Mouse (Mus musculus): ENCODE data around the gene Cacna2d3. TPM values are rescaled to one million over a fixed set of nuclear protein-coding genes. Genes with fewer than 3 reads are reported as not detected.

Gene Cacna2d3
- polyA plus RNA-seq, 1 experiment from 2014 or later: 42.0 TPM

DNA sequence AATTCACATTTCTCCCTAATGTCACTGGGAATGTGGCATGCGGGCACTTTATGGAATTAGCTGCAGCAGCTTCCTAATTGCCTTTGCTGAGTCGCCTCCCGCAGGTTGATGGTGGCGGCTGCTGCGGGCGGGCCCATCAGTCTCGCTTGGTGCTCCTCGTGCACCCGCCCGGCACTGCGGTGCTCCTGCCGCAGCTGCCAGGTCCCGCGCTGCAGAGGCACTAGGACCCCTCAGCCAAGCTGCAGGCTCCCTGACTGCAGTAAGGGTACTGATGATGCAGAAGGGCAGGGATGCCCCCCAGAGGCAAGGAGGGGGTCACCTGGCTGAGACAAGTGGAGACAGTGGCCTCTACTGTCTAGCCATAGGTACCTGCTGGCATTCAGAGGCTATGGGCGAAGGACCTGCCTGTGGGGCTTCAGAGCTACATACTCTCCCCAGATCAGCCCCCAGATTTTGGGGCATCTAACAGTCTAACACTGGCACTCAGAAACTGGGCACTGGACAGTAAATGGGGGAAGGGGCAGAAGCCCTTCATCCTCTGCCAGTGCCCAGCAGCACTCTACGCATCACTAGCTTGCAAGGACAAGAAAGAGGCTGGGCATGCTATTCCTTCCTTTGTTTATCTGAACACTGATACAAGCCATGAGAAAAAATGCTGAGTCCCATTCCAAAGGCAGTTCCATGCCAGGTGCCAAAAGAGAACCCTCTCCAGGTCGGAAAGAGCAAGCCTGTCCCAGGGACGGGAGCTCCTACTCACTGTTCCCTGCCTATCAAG is 13.9 kb downstream of the Cacna2d3 start:
- peak overlapping the region; percentile 40 for H3K4me2 ChIP-seq
- 46% methylated on average over 18 of the region's 18 CpGs for WGBS

DNA sequence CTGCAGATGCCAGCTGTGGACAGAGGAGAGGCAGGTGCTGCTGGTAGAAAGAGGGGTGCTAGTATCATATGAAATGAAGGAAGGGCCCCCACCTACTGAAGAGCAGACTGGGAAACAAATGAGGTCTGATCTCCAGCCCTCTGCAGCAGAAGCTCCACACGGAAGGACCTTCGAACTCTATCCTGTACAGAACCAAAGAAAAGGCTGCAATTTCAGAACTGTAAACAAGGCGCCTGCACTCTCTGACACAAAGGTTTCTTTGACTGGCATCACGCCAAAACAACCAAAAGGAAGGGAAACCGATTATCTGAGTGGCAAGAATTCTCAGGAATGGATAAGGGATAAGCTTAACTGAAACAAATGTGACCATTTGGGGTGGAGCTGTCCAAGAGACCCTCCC is 18.9 kb downstream of the Cacna2d3 start:
- H3K27me3 ChIP-seq: no peaks in the 10 kb centered on the region
- 0 out of 2 replicates have a peak overlapping the region, but pooled peaks have one; percentile 1 for H3K27ac ChIP-seq
- no peak for ATAC-seq (ENCODE audit: low FRiP score)
- H3K4me1 ChIP-seq (replicated peaks): peaks cover 24% of the 10 kb centered on the region
- WGBS: 70% methylated on average over 5 of the region's 5 CpGs
- no peaks in the 10 kb centered on the region for H3K9me3 ChIP-seq
- H3K4me2 ChIP-seq: no peak overlapping the region
- H3K4me3 ChIP-seq: no peak overlapping the region
- no peaks in the 10 kb centered on the region for H3K36me3 ChIP-seq
- no peak overlapping the region for H3K9ac ChIP-seq

More for the DNA sequence above, 13.9 kb downstream of the Cacna2d3 start:
- no peaks in the 10 kb centered on the region for H3K9me3 ChIP-seq
- H3K4me3 ChIP-seq: no peak overlapping the region
- H3K27ac ChIP-seq: peak overlapping the region; percentile 46
- no peaks in the 10 kb centered on the region for H3K36me3 ChIP-seq
- H3K27me3 ChIP-seq: no peaks in the 10 kb centered on the region
- H3K4me1 ChIP-seq (replicated peaks): peaks cover 26% of the 10 kb centered on the region
- peak; percentile 68; the same call in 1 of the 2 replicates for ATAC-seq (ENCODE audit: low FRiP score)
- peak overlapping the region; percentile 9; the same call in 1 of the 2 replicates for H3K9ac ChIP-seq

DNA sequence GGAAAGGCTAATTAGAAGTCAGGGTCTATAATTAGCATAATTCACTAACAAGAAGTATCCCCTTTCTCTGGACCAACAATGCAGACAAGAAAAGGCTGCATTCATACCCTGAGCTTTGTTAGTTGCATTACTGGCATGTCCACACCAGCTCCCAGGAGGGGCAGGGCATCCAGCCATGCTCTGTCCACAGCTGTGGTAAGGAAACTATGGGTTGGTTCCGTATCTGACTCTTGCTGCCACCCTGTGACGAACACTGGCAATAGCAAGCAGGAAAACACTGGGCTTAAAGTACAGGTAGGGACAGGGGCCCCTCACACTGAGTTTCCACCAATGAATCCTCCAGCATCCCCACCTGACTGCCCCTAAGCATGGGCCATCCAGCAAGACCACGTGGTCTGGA is 25.5 kb downstream of the Cacna2d3 start:
- Histone ChIP-seq H3K4me2 (no peak overlapping the region), H3K4me3 (no peak overlapping the region), H3K4me1 (replicated peaks) (peaks cover 13% of the 10 kb centered on the region), H3K36me3 (no peaks in the 10 kb centered on the region), H3K27me3 (no peaks in the 10 kb centered on the region), H3K9ac (no peak overlapping the region), H3K27ac (no peak overlapping the region), H3K9me3 (no peaks in the 10 kb centered on the region)
- WGBS: 7% methylated on average over 3 of the region's 3 CpGs
- peak; percentile 68 for ATAC-seq (ENCODE audit: low FRiP score)

DNA sequence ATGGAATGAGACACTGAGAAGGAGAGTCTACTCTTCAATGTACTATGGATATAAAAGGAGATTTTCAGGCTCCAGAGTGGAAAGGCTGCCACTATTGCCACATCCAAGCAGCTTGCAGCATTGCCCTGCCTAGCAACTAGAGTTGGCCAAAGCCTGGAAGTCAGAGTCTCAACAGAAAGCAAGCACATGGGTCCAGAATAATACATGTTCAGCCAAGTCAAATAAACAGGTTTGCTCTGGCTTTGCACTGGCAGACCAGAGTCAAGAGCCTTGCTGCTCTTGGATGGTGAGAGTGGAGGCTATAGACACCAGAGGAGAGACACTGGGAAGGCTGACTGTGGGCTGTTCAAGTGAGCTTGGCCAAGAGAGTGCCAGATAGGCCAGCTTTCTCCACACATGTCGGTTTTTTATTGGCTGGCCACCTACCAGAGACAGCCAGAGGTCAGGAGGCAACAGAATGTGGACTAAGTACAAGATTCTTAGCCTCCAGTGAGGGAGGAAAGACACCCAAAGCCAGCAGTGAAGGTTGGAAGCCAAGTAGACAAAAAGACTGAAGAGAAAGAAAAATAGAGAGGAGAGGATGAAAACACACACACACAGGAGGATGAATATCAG is 49.1 kb downstream of the Cacna2d3 start:
- no peaks in the 10 kb centered on the region for H3K36me3 ChIP-seq
- no peak overlapping the region for H3K27ac ChIP-seq
- ATAC-seq (ENCODE audit: low FRiP score): no peak
- H3K4me3 ChIP-seq: no peak overlapping the region
- no peak overlapping the region for H3K9ac ChIP-seq
- H3K9me3 ChIP-seq: no peaks in the 10 kb centered on the region
- peaks cover 17% of the 10 kb centered on the region for H3K4me1 ChIP-seq (replicated peaks)
- 44% methylated on average over 1 of the region's 1 CpGs for WGBS
- H3K4me2 ChIP-seq: no peak overlapping the region
- H3K27me3 ChIP-seq: peaks cover 10% of the 10 kb centered on the region

DNA sequence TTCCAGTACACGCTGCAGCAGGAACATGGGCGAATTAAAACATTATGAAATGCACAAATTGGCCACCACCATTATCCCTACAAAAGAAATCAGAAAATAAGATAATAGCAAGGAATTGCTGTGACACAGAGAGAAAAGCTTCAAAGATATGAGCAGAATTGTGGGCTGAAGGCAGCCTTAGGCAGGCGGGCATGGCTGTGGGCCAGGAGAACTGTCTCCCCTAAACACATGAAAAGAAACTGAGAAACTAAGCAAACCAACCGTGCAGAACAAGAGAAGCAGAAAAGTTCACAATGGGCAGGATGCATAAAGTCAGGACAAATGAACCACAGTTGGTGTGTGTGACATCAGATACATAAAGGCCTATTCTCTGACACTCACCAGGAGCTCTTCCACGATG is 51.8 kb downstream of the Cacna2d3 start:
- H3K27me3 ChIP-seq: peaks cover 10% of the 10 kb centered on the region
- H3K4me3 ChIP-seq: no peak overlapping the region
- ATAC-seq (ENCODE audit: low FRiP score): no peak
- H3K36me3 ChIP-seq: no peaks in the 10 kb centered on the region
- 31% methylated on average over 5 of the region's 5 CpGs for WGBS
- no peak overlapping the region for H3K27ac ChIP-seq
- peaks cover 26% of the 10 kb centered on the region for H3K4me1 ChIP-seq (replicated peaks)
- no peak overlapping the region for H3K9ac ChIP-seq
- no peak overlapping the region for H3K4me2 ChIP-seq
- no peaks in the 10 kb centered on the region for H3K9me3 ChIP-seq

DNA sequence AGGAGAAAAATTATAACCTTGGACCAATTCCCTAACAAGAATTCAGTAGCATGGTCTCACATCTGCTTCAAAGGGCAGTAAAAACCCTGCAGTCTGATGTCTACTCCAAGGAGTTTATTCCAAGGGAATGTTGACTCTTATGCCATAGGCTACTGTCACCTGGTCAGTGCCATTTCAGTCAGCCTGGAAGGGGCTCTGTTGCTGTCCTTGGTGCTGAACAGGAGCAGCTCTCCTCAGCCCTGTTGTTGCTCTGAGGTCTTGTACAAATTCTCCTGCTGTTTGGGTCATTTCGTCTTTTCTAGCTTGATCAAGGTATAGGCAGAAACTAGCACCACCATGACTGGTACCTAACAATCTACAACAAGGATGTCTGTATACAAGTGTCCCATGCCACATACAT is 64.7 kb downstream of the Cacna2d3 start:
- Histone ChIP-seq H3K4me2 (no peak overlapping the region), H3K4me1 (replicated peaks) (no peaks in the 10 kb centered on the region), H3K9me3 (no peaks in the 10 kb centered on the region), H3K4me3 (no peak overlapping the region), H3K9ac (no peak overlapping the region), H3K36me3 (no peaks in the 10 kb centered on the region), H3K27ac (no peak overlapping the region), H3K27me3 (no peaks in the 10 kb centered on the region; the same call in 1 of the 2 replicates)
- WGBS: 43% methylated on average over 1 of the region's 1 CpGs
- no peak for ATAC-seq (ENCODE audit: low FRiP score)

DNA sequence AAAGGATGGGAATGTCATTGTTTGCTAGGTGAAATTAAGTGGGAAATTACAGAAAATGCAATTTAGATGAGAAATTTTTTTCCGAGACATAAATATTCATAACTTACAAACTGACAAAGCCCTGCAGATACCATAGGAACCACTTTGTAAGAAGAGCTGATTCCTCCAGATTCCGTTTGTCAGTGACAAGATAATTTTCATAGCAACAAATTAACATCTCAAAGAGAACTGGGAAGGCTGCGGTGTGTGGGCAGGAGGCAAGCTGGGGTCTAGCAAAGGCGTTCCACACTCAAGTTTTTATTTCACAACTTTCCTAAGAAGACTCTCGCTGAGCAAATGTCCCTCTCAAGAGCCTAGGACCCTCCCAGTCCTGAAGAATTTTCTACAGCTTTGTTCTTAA is 71.1 kb downstream of the Cacna2d3 start:
- 50% methylated on average over 5 of the region's 5 CpGs for WGBS
- Histone ChIP-seq H3K9ac (no peak overlapping the region), H3K36me3 (no peaks in the 10 kb centered on the region), H3K4me1 (replicated peaks) (peaks cover 9% of the 10 kb centered on the region; the same call in 1 of the 2 replicates), H3K9me3 (no peaks in the 10 kb centered on the region), H3K27me3 (no peaks in the 10 kb centered on the region), H3K4me3 (no peak overlapping the region), H3K4me2 (no peak overlapping the region), H3K27ac (no peak overlapping the region)
- ATAC-seq (ENCODE audit: low FRiP score): no peak

DNA sequence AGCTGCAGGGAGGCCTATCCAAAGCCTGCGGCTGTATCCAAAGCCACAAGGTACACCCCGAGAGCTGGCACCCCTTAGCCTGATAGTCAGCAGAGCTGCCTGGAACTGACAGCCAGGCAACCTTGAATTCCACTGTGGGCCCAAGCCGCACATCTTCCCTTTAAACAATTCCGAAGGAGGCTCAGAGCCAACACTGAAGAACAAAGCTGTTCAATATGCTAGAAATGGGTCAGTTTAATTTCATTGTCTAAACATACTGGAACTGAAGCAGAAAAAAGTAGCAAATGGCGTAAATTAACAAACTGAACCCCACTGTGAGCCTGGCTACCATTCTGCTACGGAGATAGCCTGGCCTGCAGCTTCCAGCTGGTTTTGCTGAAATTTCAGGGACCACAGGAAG is 72.9 kb downstream of the Cacna2d3 start:
- WGBS: 26% methylated on average over 6 of the region's 6 CpGs
- no peaks in the 10 kb centered on the region for H3K36me3 ChIP-seq
- no peak overlapping the region for H3K4me2 ChIP-seq
- H3K9me3 ChIP-seq: no peaks in the 10 kb centered on the region
- ATAC-seq (ENCODE audit: low FRiP score): no peak
- no peaks in the 10 kb centered on the region for H3K27me3 ChIP-seq
- H3K9ac ChIP-seq: no peak overlapping the region
- no peak overlapping the region for H3K4me3 ChIP-seq
- H3K4me1 ChIP-seq (replicated peaks): peaks cover 9% of the 10 kb centered on the region; the same call in 1 of the 2 replicates
- peak overlapping the region; percentile 78 for H3K27ac ChIP-seq

DNA sequence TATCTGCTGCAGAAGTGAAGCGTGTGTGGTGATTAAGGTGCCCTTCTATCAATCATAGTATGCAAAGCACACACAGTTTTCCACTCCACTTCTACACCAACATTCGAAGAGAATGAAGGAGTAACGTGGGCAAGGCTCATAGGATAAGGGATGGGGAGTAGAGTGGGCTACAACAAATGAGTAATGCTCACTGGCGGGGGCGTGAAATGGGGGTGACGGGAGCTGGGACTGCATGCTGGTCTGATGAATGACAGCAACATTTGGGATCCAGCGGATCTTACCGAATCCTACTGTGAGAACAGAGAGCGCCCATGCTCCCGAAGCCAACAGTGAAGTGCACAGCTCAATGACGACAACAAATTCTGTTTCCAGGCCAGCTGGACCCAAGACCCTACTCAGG is 76.2 kb downstream of the Cacna2d3 start:
- WGBS: 70% methylated on average over 11 of the region's 11 CpGs
- Histone ChIP-seq H3K4me2 (no peak overlapping the region), H3K4me1 (replicated peaks) (peaks cover 9% of the 10 kb centered on the region; the same call in 1 of the 2 replicates), H3K36me3 (no peaks in the 10 kb centered on the region), H3K4me3 (no peak overlapping the region), H3K9ac (no peak overlapping the region), H3K27ac (no peak overlapping the region), H3K27me3 (no peaks in the 10 kb centered on the region), H3K9me3 (no peaks in the 10 kb centered on the region)
- ATAC-seq (ENCODE audit: low FRiP score): no peak

DNA sequence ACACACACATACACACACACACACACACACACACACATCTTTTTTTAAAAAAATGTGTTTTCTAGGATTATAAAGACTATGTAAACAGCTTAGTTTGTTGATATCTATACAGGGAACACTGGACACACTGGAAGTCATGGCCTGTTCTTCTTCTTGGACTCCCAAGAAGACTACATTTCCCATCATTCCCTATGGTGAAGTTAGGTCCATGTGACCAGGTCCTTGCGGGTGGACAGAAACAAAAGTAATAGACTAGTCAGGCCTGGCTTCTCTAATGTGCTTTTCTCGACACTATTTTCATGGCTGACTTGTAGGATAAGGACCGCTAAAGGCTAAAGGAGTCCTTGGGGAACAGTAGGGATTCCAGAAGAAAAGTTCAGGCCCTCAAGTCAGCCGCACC is 78.4 kb downstream of the Cacna2d3 start:
- ATAC-seq (ENCODE audit: low FRiP score): no peak
- Histone ChIP-seq H3K4me2 (no peak overlapping the region), H3K36me3 (no peaks in the 10 kb centered on the region), H3K4me1 (replicated peaks) (peaks cover 5% of the 10 kb centered on the region), H3K9ac (no peak overlapping the region), H3K27me3 (no peaks in the 10 kb centered on the region), H3K27ac (no peak overlapping the region), H3K9me3 (no peaks in the 10 kb centered on the region), H3K4me3 (no peak overlapping the region)
- 79% methylated on average over 4 of the region's 4 CpGs for WGBS

DNA sequence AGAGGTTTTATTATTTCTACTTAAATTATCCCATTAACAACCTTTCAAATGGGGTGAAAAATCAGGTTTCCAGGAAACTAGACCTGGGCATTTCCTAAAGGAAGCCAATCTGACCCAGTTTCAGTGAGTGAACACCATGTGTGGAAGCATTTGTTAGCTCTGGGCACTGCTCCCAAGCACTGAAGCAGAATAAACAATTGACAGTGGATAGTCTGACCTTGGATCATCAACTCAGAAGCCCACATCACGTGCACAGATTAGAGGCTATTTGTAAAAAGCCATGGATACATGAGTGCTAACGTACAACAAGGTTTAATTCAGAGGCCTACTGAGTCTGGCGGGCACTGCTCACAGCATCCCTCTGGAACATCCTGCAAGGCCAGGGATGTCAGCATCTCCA is 82.4 kb downstream of the Cacna2d3 start:
- Histone ChIP-seq H3K9me3 (no peaks in the 10 kb centered on the region), H3K9ac (no peak overlapping the region), H3K27me3 (no peaks in the 10 kb centered on the region), H3K4me1 (replicated peaks) (peaks cover 5% of the 10 kb centered on the region), H3K36me3 (no peaks in the 10 kb centered on the region), H3K4me2 (no peak overlapping the region), H3K4me3 (no peak overlapping the region), H3K27ac (no peak overlapping the region; the same call in 1 of the 2 replicates)
- no peak for ATAC-seq (ENCODE audit: low FRiP score)
- WGBS: 56% methylated on average over 3 of the region's 3 CpGs

DNA sequence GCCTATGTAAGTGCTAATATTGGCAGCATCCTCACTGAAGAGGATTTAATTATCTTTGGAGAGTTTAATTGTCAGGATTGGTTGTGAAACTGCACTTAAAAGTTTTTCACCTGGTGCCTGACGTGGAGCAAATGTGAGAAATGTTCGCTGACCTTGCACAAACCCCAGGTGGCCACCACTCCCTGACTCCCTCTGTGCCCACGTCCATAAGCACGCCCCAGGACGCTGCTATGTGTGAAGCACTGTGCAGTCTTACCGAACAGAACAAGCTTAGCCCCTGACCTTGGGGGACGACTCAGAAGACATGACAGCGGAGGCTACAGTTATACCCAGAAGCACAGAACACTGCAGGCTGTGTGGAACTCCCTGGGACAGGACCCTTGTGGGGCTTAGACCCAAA is 93.5 kb downstream of the Cacna2d3 start:
- Histone ChIP-seq H3K4me3 (no peak overlapping the region), H3K9me3 (no peaks in the 10 kb centered on the region), H3K9ac (no peak overlapping the region), H3K27ac (no peak overlapping the region), H3K27me3 (no peaks in the 10 kb centered on the region), H3K4me2 (no peak overlapping the region), H3K4me1 (replicated peaks) (0 out of 2 replicates have a peak, but pooled peaks cover 2% of the 10 kb centered on the region), H3K36me3 (no peaks in the 10 kb centered on the region)
- no peak for ATAC-seq (ENCODE audit: low FRiP score)
- 85% methylated on average over 8 of the region's 8 CpGs for WGBS

DNA sequence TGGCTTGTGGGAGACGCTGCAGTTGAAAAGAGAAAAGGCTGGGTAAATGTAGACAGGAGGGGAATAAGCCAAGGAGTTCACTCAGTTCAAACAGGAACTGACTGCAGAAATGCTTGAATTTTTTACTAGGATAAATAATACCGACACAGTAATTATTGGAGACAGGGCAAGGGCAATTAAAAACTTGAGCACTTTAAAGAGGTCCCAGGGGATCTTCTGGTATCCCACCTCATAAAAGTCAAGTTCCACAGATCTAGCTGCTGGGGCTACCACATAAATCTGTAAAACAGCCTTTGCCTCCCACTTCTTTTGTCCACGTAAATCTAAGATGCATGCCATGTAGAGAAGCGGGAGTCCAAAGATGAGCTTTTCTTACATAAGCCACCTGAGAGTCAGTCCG is 109.2 kb downstream of the Cacna2d3 start:
- no peak overlapping the region for H3K9ac ChIP-seq
- H3K4me3 ChIP-seq: no peak overlapping the region
- H3K27me3 ChIP-seq: 0 out of 2 replicates have a peak, but pooled peaks cover 7% of the 10 kb centered on the region
- H3K9me3 ChIP-seq: no peaks in the 10 kb centered on the region
- H3K4me1 ChIP-seq (replicated peaks): peaks cover 4% of the 10 kb centered on the region; the same call in 1 of the 2 replicates
- ATAC-seq (ENCODE audit: low FRiP score): no peak
- H3K27ac ChIP-seq: no peak overlapping the region
- 83% methylated on average over 5 of the region's 5 CpGs for WGBS
- H3K4me2 ChIP-seq: no peak overlapping the region
- no peaks in the 10 kb centered on the region for H3K36me3 ChIP-seq
